Mouse (Mus musculus) induced T-regulatory cell, adult 2 months (primary cell): ENCODE data around the gene Gm20388.
A peak's percentile ranks its signal among the peaks of the same experiment; 100 is the strongest.

Source experiments
- DNase-seq: peaks from one replicate; pipeline ENCODE4 v3.0.0-alpha.2; 2012; ENCODE audit warnings: low read depth

The Gm20388 gene

GRCm38 (mm10) chr8:122705901-122706561 lies 2795.4 kb downstream of the Gm20388 start:
- DNase-seq: no peak

DNA sequence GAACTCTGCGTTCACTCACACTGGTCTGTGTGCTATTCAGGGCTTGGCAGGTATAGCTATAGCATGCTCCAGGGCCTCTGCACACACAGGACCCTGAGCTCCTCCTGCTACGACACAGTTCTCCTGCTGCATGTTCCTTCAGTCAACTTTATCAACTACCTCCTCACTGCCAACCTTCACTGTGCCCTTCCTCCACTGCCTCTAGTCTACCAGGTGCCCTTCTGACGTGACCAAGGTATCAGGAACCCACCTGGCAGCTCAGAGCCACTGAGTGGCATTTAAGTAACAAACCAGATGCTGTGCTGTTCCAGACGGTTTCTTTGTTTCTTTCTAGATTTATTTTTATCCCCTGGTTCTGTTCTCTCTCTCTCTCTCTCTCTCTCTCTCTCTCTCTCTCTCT lies 2796.5 kb downstream of the Gm20388 start:
- DNase-seq: no peak

DNA sequence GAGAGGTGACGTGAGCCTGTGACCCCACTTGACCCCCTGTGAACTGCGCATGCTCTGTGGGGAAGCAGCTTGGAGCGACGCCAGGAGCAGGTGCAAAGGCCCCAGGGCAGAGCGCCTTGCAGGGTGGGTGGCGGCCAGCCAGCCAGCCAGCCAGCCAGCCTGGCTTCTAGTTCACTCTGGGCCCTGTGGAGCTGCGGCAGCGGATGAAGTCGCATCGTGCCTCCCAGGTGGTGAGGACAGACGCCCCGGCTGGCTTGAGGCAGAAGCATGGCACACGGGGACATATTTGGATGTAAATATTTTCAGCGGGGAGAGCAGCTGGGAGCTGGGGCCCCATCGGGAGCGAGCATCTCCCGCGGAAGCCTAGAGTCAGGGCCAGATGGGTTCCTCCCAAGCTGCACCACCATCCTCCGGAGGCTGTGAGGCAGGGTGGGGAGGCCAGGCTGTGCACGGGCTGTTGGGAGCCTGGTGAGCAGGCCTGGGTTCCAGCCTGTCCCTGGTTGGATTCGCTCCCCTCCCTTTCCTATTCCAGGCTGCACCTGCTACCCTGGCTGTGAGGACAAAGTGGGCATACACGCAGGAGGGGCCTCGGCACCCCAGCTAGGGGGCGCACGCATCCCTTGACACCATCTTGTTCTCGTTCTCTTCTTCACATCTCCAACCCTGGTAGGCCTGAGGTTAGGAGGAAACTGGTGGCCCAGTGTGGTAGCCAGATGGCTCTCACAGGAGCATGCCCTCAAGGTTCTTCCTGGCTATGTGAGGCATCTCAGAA lies 2798.9 kb downstream of the Gm20388 start:
- DNase-seq: peak; percentile 25

GRCm38 (mm10) chr8:122711480-122711879 lies 2800.8 kb downstream of the Gm20388 start:
- DNase-seq: no peak

GRCm38 (mm10) chr8:122711891-122712365 lies 2801.3 kb downstream of the Gm20388 start:
- peak; percentile 32 for DNase-seq

- DNase-seq: no peak
Observed at GRCm38 (mm10) chr8:122712411-122713156, 2801.9 kb downstream of the Gm20388 start.

GRCm38 (mm10) chr8:122713157-122713518 lies 2802.5 kb downstream of the Gm20388 start:
- DNase-seq: no peak

- no peak for DNase-seq
Observed at GRCm38 (mm10) chr8:122716566-122716965, 2805.9 kb downstream of the Gm20388 start.

DNA sequence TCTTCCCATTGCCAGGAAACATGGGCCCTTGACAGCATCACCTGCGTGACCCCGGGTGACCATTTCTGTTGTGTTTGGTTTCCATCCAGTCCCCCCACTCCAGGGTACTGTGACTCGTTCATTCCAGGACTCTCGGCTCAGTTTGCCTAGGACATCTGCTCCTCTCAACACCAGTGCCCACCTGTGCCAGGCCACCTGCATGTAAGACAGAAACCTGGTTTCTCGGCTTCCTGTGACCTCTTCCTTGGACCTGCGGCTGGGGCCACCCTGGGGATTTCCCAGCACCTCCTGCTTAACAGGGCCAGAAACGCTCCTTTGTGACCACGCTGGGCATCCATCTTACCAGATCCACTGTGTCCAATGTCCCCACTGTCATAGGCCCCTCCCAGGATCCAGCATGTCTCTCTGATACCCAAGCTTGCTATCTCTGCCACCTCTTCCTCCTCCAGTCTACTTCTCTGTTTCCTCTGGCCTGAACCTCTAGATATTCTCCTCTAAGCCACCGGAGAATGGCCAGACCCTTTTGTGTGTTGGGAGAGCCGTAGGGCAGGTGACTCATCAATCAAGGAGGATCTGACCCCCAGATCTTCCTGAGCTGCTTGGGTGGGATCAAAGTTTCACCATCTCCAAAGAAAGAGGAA lies 2807.3 kb downstream of the Gm20388 start:
- no peak for DNase-seq

GRCm38 (mm10) chr8:122718711-122719499 lies 2808.3 kb downstream of the Gm20388 start:
- no peak for DNase-seq

DNA sequence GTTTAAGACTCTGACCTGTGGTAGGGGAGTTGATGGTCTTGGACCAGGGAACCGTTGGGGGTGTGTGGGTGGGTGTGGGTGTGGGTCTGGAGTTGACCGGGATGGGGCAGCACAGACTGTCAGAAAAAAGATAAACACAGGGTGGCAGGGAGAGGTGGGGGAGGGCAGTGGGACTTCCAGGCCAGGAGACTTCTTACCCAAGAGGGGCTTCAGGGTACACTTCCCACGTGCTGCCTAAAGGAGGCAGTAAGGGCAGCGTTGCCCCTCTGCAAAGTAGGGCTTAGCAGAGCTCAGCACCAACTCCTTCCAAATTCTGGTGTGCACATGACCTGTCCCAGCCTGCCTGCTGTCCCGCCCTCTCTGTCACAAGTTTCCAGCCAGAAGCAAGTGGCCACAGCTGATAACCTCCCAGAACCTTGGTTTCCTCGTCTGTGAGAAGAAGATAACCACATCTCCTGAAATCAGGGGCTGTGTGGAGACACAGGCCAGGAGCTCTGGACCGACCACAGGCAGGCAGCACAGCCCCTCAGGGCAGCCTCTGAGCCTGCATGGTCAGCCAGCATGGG lies 2808.9 kb downstream of the Gm20388 start:
- no peak for DNase-seq

DNA sequence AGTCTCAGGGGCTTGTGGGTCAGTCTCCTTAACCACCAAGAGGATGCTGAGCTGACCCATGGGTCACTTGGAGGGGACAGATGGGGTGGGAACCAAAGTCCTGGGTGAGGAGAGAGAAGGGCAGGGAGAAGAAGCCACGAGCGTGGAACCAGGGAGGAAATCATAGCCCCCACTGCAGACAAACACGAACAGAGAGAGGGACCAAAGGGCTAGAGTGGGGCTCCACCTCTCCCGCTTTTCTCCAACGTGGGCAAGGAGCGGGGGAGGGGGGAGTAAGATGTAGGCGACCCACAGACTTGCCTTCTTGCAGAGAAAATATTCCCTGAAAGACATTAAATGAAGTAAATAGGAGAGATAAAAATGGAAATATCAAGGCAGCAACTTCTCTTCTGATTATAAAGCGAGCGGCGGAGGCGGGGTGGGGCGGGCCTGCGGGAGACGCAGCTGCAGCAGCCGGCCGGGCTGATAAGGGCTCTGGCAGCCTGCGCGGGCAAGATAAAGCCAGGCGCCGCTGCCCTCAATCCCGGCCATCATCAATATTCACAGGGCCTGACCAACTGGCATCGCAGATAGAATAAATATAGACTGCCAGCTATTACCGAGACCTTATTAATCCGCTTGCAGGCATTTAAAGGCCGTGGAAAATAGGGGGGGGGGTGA lies 2809.6 kb downstream of the Gm20388 start:
- DNase-seq: no peak

DNA sequence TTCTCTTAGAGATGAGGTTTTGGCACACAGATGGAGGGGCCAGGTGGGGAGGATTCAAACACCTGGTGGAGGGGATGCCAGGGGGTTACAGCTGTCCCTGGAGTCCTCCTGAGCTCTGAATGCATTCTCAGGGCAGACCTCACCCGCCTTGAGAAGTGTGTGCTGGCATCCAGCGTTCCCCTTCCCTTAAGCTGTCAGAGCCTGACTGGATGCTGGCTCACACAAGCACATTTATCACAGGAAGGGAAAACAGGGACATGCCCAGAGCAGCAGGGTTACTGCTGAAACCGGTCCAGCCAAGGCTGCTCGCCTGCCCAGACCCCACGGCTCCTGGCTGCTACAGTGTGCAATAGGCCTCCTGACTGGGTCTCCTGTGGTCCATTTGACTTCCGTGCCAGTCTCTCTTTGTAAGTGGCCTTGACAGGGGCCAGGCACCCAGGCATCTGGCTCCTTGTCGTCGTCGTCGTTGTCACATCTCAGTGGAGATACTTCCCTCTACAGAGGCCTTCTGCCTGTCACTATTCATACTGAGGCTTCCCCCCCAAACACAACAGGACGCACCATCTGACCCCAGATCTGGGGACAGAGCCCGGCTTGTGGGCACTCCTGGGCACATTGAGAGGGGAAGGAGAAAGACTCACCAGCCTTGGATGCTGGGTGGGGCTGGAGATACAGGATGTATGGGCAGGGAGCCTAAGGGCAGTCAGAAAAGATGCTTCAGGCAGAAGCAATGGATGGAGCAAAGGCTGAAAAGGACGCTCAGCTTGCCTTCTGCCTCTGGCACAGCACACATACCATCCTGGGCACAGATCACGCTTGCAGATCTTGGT lies 2810.4 kb downstream of the Gm20388 start:
- no peak for DNase-seq

DNA sequence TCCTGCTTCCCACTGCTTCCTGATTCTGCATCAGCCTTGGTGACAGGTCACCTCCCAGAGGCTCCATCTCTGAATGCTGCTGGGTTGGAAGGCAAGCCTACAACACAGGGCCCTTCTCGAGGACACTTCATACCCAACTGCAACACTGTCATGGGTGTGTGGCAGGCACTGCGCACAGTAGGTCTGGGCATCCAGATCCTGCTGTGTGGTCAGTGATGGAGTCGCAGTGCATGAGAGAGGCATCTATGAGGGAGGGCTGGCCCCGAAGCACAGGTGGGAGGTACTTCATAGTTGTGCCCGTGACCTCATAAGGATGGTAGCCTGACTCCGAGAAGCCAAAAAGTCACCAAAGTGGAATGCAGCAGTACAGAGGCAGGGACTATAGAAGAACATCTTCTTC lies 2814.5 kb downstream of the Gm20388 start:
- no peak for DNase-seq

DNA sequence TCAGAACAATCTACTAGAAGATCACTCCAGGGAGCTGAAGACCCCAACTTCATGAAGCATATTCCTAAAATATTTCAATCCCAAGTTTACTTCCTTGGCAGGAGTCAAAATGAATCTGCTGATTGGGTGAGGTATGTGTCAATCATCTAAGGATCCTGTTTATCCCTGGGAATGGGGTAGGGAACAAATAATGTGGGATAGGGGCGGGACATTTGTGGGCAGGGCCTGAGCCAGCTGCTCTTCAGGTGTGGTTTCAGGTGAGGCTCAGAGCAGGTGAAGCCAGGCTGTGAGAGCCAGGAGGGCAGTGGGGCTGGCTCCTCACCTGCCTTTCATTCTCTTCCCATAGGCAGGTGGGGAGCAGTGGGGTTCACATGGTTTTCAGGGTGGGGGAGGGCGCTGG lies 2816.1 kb downstream of the Gm20388 start:
- DNase-seq: no peak

GRCm38 (mm10) chr8:122727412-122727811 lies 2816.8 kb downstream of the Gm20388 start:
- no peak for DNase-seq

DNA sequence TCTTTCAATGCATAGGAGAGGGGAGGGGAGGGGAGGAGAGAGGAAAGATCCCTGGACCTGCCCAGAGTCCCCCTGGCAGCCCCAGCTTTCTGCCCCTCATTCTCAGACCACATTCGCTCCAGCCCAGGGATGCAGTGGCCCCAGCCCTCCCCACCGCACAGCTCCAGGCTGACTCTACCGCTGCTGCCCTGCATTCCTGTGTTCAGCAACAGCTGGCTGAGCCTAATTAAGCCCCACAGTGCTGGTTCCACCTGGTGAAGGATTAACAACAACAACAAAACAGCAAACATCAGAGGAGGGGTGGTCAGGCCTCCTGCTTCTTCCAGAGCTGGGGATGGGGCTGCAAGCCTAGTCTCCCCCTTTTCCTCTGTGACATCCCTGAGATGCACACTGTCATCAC lies 2818.0 kb downstream of the Gm20388 start:
- DNase-seq: no peak

- DNase-seq: no peak
Observed at GRCm38 (mm10) chr8:122735110-122735509, 2824.5 kb downstream of the Gm20388 start.

DNA sequence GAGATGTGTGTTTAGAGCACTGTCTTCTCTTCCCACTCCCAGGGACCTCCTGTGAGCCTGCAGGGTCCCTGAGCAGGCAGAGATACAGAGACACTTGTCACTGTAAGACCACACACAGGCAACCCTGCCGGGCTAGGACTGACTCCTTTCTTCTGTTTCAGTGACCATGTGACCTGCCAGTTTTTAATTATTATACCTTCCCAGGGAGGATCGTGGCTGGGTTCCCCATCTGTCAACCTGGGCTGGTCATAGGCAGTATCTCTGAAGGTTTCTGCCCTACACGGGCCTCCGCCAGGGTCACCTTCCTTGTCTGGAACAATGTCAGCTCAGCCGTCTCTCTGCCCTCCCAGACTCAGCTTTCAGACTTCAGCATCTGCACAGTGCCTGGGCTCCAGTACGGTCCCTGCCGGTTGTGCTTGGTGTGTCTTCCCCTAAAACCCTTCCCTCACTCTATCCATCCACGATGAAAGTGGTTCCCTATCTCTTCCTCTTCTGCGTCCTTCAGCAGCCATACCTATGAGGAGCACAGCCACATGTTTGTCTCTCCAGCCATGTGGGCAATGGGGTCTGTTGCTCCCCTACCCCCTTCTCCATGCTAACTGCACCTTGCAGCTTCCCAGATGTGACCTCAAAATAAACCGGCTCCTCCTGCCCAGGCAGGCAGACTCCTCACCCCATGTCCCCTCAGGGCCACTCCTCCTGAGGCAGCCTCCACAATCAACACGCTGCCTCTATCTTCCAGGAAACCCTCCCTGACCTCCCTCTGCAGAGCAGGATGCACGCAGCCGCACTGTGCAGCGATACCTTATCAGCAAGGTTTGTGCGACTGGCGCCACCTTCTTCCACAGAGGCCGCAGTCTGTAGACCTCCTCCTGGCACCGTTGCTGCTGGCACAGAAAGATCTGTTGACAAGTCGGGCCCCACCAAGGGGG lies 2825.2 kb downstream of the Gm20388 start:
- DNase-seq: no peak
